Mouse (Mus musculus): ENCODE results near the gene Tmem222.

Gene Tmem222

DNA sequence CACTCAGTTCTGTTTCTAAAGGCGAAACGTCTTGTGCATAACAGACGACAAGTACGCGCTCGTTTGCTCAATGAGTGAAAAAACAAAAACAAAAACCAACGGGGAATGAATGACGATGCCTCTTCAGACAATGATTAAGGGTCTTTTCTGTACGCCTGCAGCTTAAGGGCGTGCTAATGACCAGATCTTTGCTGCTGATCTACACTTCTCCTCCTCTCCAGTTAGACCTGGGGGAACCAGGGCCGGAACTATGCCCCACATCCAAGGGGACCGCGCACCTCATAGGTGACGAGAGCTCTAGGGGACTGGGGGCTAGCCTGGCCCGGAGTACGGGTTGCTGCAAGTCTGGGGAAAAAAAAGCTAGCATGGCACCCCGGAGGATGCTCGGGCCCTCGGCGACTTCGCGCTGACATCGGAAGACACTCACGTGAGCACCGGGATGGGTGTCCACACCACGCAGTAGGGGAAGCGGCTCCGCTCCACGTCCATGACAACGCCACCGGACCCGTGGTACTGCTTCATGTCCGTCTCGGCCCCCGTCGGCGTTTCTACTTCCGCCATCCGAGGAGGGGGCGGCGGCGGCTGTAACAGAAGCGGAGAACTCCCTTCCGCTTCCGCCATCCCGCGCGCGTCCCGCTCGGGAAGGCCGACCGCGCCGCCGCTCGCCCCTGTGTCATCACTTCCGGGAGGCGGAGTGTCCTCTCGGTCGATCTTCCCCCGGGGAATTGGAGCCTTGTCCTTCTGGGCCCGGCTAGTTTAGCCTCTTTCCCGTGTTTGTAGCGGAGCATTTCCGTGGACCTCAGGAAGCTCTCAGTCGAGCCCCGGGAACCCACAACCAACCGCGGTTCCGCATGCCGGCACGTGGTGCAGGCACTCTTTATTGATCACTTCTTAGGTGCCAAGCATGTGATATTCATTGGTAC is at the start of gene Tmem222:
Gene Tmem222, minus strand, starts transcription at position 689 of the 923 bp plus-strand sequence.
- peak; percentile 92 to 95 for DNase-seq (ENCODE audit: low spot score in 2 of 2)

DNA sequence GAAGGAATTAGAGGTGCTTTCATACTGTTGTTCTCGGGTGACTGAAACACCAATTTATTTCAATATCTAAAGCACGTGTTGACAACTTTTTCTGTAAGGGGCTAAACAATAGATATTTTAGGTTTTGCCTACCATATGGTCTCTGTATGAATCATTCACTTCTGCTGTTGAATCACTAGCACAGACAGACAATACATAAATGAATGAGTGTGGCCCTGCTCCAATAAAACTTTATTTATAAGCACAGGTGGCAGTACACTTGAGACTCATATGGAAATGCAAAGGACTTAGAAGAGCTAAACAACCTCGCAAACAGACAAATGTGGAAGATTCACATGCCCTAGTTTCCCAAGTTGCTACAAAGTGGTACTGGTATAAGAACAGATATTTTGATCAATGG is 42.1 kb upstream of the Tmem222 start:
- no peak for DNase-seq (ENCODE audit: low spot score in 2 of 2)

DNA sequence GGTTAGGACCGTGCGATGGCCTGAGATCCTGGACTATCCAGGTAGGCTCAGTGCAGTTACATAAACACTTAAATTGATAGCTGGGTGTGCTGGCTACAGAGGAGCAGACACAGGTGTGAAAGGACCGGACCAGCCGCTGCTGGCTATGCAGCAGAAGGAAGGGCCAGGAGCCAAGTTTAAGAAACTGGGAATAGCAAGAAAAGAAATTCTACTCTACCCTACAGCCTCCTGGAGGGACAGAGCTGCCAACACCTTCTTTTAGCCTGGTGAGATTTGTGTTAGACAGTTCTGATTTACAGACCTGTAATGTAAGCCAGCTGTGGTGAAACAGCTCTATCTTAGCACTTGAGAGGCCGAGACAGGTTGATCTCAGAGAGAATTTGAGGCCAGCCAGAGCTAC is 38.4 kb upstream of the Tmem222 start:
- no peak for DNase-seq (ENCODE audit: low spot score in 2 of 2)

DNA sequence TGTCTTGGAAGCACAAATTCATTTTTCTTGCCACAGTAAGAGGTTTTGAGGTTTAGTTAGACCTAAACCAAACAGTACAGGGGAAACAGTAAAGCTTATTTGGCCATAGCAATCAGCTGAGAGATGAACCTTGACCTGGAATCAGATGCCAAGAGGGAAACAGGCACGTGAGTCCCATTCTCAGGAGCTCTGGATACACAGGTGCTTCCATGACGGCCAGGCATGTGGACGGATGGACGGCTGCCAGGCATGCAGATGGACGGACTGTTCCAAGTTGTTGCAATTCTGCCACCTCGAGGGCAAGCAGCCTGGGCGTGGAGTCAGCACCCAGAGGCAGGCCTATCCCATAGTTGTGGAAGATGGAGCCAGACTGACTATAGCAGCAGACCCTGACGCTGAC is 37.3 kb upstream of the Tmem222 start:
- no peak for DNase-seq (ENCODE audit: low spot score in 2 of 2)

DNA sequence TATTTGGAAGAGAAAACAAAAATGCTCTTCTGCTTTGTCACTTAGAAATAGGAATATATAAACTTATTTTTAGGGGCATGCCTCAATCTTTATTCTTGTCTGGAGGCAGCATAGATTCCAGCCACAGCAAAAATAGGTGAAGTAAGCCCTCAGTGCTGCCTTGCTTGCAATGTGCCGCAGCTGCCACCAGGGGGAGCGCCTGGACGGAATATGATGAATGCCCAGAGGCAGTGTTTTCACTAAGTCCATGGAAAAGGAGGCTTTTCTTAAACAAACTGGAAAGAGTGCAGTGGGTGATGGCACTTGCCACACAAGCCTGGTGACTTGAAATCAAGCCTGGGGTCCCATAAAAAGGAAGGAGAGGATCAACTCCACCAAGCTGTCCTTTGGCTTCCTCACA is 32.4 kb upstream of the Tmem222 start:
- peak; percentile 64 to 77 for DNase-seq (ENCODE audit: low spot score in 2 of 2)

DNA sequence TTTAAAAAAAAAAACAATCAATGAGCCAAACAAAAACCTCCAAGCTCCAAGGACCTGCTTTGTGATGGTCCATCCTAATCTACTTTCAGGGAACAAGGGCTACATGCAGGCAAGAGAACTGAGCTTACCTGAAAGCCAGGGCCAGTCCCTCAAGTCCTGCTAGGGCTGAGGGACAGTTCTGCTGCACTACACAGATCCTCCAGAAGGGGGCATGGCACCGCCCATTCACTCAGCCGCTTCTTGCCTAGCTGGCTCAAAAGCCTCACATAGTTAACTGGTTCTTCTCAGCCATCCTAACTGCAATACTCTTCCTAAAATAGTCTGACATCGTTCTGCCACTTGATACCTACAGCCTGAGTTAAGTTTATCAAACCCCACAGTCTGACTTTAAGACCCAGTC is 29.7 kb upstream of the Tmem222 start:
- no peak for DNase-seq (ENCODE audit: low spot score in 2 of 2)

DNA sequence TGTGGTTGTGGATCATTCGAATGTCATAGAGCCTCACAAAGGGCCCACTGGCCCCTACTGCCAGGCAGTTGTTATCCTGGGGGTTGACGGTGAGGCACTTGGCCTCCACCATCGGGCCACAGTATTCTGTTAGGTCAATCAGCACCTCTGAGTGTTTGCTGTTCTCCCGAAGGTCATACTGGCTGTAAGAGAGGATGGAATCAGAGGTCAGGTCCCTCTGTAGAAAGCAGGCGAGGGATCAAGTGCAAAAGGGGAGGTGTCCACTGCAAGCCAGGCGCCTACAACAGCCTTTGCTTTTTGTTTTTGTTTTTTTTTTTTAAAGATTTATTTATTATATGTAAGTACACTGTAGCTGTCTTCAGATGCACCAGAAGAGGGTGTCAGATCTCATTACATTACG is 28.2 kb upstream of the Tmem222 start:
- no peak for DNase-seq (ENCODE audit: low spot score in 2 of 2)

DNA sequence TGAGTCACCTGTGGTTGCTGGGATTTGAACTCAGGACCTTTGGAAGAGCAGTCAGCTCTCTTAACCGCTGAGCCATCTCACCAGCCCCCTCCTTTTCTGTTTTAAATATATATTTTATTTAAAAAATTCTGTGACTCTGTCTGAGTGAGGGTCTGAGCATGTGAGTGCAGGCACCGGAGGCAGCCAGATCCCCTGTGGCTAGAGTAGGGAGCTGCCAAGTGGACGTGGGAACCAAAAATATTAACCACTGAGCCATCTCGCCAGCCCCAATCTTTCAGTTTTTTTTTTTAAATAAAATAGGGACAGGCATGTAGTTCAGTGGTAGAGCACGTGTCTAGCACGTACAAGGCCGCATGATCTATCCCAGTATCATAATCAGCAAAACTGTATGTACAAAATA is 27.2 kb upstream of the Tmem222 start:
- DNase-seq (ENCODE audit: low spot score in 2 of 2): no peak

DNA sequence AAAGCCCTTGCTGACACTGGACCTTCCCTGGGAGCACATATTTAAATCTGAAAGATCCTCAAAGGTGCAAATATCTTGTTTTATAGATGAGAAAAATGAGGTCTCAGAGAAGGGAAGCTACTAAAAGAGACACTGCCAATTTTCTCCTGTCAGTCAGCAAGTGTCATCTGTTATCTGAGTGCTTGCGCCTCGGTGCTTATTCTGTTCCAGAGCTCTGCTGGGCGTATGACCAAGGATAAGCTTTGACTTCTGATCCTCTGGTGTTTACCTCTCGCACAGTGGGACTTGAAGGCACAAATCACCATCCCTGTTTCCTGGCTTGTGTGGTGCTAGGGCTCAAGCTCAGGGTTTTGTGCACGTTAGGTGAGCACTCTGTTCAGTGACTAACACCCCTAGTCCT is 25.1 kb upstream of the Tmem222 start:
- DNase-seq (ENCODE audit: low spot score in 2 of 2): no peak

DNA sequence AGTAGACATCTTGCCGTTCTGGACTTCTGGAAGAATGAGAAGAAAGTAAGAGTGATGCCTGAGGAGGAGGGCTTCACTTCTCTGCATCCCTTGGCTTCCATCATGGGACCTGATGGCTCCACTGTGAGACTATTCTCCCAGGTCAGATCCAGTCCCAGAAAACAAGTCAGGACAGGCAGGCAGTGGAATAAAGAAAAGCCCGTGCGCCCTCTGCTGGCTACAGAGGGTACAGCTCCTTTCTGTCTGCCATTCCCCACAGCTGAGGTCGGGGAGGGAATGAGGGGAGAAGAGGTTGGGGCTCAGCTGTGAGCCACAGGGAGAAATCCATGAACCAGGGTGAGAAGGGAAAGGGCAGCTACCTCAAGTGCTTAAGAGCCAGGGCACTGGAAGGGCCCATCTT is 24.2 kb upstream of the Tmem222 start:
- peak in 1 of 2 experiments; percentile 48 for DNase-seq (ENCODE audit: low spot score in 2 of 2)

DNA sequence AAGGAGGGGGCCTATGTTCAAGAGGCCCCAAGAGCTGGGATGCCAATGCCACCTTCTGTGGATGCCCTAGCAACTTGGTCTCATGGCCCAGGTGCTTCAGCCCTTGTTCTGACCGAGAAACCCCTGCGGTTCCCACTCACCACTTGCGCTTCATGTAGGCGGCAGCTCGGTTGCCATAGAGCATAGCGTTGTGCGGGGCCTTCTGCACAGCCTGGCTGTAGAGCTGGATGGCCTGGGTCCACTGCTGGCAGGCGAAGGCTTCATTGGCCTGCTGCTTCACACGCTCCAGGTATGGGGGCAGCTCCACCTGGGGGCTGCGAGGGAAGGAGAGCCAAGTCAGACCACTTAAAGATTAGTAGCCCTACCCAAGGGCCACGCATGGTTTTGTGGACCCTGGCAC is 22.8 kb upstream of the Tmem222 start:
- no peak for DNase-seq (ENCODE audit: low spot score in 2 of 2)

DNA sequence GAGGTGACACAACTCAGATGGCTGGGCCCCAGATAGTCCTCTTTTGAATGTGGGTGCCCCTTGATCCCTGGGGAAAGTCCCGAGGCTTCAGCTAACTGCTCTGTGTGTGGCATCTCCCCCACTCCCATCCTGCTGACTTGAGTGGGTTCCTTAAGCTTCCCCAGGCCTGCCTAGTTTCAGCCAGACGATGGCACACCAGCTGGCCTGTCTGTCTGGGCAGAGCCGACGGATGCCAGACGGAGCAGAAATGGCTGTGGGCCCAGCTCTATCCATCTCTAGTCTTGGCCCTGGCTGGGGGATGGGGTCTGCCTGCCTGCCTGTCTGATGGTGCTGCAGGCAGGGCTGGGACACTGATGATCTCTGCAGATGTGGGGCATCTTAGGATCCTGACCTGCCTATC is 22.1 kb upstream of the Tmem222 start:
- DNase-seq (ENCODE audit: low spot score in 2 of 2): peak; percentile 73 to 74

DNA sequence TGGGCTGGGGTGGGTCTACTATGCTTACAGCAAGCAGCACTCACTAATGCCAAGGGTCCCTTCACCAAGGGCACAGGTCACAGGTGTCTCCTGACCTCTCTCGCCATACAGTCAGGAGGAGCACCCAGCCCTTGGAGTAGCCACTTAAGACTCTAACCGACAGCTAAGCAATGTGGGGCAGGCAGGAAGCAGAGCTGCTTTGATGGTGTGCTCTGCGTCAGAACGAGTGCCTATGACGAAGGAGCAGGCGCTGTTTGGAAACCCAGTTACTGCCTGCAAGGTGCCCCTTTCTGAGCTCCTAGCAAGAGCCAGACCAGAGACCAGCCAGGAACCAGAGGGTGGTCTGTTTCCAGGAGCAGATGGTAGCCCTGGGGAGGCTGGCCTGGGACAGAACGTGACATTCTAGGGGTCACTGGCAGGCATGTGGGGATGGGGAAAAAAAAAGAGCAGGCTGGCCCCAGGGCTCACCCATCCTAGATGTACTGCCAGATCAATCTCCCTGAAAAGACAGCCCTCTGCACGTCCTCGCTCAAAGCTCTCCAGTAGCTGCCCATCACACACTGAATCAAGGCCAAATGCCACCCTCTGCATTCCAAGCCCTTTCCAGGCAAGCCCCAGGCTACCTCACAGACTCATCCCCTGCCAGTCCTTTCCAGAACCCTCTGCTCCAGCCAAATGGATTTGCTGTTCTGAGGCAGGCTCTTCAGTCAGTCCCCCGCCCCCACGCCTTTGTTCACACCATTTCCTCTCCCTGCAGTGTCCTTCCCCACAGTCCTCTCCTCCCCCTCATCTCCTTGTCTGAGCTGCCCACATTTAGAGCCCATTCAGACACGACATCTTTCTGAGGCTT is 21.1 kb upstream of the Tmem222 start:
- peak; percentile 82 to 92 for DNase-seq (ENCODE audit: low spot score in 2 of 2)

DNA sequence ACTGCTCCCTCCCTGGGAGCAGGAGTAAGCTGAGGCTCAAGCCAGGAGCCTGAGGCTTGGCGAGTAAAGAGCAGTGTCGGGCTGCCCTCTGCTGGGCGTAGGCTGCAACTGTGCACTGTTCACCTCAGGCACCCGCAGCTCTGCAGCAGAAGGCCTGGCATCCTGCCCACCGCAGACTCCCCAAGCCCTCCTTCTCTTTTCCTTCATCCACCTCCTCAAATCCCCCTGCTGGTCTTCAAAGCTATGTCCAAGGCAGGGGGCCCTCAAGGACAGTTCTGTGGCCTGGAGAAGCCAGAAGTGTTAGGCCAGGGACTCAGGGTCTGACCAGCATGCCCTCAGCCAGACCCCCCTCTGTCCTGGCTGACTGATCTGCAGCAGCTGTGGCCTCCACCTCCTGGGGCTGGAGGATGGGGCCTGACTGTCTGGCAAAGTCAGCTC is 20.2 kb upstream of the Tmem222 start:
- peak; percentile 77 to 81 for DNase-seq (ENCODE audit: low spot score in 2 of 2)

DNA sequence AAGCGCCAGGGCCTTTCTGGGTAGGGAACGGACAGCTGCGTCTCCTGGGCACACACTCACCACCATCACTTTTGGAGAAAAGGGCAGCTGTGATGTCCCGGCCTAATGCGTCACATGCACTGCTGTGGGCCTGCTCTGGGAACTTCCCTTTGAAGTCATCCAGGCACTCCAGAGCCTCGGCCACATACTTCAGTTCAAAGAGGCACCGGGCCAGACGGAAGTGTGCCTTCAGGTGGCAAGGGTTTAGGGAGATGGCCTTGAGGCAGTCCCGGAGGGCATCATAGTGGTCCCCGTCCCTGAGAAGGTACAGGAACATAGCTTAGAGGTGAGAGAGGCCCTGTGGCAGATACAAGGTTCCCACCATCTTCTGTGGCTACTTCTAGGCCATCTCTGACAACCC is 19.8 kb upstream of the Tmem222 start:
- DNase-seq (ENCODE audit: low spot score in 2 of 2): no peak

DNA sequence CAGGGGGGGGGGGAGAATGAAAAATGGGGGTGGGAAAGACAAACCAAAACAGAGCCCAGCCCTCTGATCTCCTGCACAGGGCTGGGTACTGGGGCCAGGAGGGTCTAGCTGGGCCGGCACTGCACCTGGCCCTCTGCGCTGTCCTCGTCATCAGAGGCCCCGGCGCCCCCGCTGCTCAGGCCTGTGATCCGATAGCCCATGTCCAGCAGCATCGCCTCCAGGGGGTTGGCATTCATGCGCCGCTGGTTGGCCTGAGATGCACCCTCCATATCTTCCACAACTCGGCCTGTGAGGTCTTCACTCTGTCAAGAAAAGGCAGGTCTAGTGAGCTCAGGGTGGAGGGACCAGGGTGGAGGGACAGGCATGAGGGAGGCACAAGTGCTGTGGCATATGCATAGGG is 16.5 kb upstream of the Tmem222 start:
- no peak for DNase-seq (ENCODE audit: low spot score in 2 of 2)

DNA sequence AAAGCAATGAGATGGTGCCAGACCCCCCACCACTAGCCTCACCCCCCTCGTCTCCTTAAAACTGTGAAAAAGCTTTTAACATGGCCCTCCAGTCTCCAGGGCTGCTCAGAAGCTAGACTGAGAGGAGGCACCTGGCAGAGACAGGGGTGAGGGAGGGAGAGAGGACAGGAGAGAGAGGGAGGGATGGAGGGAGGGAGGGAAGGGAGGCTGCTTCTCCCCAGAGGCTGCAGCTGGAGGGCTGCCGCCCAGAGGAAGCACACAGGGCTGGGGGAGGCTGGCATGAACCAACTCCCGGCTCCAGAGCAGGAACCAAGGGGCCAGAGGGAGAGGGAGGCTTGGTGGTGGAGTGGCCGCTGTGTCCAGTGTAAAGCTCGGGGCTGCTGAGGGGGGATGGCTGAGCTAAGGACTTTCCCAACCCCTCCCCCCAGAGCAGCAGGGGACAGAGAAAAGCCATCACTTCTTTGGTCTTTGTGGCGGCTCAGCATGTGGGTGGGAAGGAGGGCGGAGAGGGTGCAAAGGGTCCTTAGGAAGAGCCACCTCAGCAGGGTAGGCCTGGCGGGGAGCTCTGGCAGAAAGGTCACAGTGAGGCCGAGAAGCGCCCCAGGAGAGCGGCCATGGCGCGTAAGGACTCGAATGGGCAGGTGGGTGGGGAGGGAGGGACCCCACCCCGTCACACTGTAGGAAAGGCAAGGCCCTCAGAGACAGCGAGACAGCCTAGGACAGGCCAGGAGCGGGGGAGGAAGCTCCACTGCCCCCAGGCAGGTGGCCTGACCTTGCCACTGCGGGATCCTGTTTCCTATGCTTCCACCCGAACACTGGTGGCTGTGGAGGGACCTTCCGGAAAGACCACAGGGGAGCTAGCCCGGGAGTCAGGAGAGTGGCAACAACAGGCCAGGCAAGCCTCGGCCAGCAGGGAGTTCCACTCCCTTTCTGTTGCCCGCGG is 15.6 kb upstream of the Tmem222 start:
- no peak for DNase-seq (ENCODE audit: low spot score in 2 of 2)

DNA sequence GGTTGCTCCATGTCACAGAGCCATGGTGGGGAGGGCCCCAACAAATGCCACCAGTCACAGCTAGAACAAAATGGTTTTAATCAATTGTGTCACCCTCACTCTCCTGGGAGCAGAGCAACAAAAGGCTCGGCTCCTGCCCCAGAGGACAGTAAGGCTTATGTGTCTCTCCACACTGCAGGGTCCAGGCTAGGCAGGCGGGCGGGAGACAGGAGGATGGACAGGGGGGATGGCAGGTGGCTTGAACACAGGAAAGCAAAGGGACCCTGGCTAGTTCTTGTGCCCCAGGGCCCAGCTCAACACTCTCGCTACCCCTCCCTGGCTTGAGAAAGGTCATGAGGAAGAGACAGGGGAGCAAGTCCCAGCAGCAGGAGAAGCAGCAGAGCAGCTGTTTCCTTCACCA is 14.8 kb upstream of the Tmem222 start:
- DNase-seq (ENCODE audit: low spot score in 2 of 2): no peak

DNA sequence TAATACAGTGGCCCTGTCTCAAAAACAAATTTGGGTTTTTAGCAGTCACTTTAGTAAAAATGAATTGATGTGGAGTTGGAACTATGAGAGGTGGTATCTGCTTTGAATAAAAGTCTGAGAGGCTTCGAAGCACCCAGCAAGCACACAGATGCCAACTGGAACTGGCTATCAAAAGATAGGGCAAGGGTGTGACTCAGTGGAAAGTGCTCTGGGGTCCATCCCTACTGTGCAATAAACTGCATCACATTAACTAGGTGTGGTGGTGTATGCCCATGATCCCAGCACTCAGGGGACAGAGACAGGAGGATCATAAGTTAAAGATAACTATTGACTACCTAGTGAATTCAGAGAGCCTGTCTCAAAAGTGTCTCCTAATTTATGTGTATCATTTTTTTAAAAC is 13.7 kb upstream of the Tmem222 start:
- DNase-seq (ENCODE audit: low spot score in 2 of 2): no peak

DNA sequence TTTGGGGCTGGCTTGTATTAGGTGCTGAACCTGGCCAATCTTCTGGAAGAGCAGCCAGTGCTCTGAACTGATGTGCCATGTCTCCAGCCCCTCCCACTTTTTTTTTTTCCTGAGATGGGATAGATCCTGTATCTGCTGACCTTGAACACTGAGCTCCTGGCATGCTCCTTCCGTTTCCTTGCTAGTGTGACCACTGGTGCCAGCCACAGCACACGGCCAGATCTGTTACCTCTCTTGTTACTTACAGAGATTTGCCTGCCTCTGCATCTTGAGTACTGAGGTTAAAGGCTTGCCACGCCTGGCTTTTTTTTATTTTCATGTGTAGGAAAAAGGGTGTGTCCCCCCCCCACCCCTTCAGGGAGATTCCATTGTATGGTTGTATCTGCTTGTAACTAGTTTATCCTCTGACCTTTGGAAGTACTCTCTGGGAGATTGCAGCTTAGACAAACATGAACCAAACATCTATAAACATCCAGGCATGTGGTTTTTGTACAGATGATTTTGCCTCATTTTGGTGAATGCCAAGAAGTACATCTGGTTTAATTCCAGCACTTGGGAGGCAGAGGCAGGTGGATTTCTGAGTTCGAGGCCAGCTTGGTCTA is 9.0 kb upstream of the Tmem222 start:
- DNase-seq (ENCODE audit: low spot score in 2 of 2): no peak

DNA sequence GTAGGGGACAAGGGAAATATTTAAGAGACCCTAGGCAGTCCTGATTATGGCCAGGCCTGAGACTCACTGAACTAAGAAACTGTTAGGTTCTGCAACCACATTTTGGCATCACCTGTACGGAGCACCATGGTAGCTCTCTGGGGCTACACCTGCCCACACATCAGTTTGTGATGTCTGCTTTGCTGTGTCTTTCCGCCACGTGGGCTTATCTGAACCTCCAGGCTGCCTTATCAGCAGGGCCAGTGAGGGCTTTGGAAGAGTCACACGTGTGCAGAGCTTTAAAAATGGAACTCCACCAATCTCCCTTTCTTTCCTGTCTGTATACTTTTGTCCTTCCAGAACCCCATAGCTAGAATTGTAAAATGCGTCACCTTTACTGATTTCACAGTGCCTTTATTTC is 8.4 kb upstream of the Tmem222 start:
- DNase-seq (ENCODE audit: low spot score in 2 of 2): no peak

All from right cerebral cortex, postnatal 36 days (tissue).